Mouse (Mus musculus): ENCODE measurements around the gene Olfr1113. TPM values are rescaled to one million over a fixed set of nuclear protein-coding genes. Genes with fewer than 3 reads are reported as not detected.
"Not testable (repeated sequence)": the region's sequence is repeated elsewhere in the genome, so short reads cannot be mapped to it uniquely, and the experiment has no call there.

Olfr1113 gene
- polyA plus RNA-seq (2015; fragmentation: Nextera tagmentation; extraction: Ambion mirVana), result not detected in 2 replicates

GRCm38 (mm10) chr2:87208670-87209069 is at the start of gene Olfr1113:
Gene Olfr1113 (plus strand): TSS chr2:87208970.
- H3K9me3 ChIP-seq, result no peaks in the 10 kb centered on the region
- H3K36me3 ChIP-seq, result no peaks in the 10 kb centered on the region
- no peak within 1 kb of the TSS for H3K27ac ChIP-seq
- WGBS, result 81% methylated on average over 2 of the region's 2 CpGs
- H3K4me2 ChIP-seq, result no peak within 1 kb of the TSS
- H3K4me3 ChIP-seq, result no peak within 1 kb of the TSS
- no peak for ATAC-seq (ENCODE audit: insufficient number of reproducible peaks, low FRiP score, low TSS enrichment, low read depth)
- H3K9ac ChIP-seq, result no peak within 1 kb of the TSS
- no peaks in the 10 kb centered on the region for H3K4me1 ChIP-seq
- no peaks in the 10 kb centered on the region for H3K27me3 ChIP-seq

GRCm38 (mm10) chr2:87167731-87168130 is 41.0 kb upstream of the Olfr1113 start:
- ATAC-seq (ENCODE audit: insufficient number of reproducible peaks, low FRiP score, low TSS enrichment, low read depth); H3K9me3 ChIP-seq; H3K4me3 ChIP-seq; H3K27ac ChIP-seq; H3K9ac ChIP-seq; H3K4me2 ChIP-seq; H3K4me1 ChIP-seq; H3K36me3 ChIP-seq; H3K27me3 ChIP-seq: not testable (repeated sequence)
- 74% methylated on average over 2 of the region's 2 CpGs for WGBS

DNA sequence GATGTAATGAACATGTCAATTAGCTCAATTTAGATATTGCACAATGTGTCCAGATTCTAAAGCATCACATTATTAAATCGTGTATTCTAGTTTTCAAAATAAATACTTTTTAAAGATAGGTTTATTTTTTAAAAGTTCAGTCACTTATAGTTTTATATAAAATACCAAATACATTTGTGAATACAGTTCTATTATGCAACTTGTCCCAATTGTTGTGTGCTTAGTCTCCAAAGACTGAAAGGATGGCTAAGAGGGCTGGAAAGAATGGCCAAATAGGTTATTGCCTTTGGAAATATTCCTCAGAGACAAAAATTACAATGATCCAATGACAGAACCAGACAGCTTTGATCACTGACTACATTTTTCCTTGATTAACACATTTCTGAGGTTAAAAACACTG is 21.3 kb upstream of the Olfr1113 start, which contains the start of gene Olfr1112:
Gene Olfr1112 (plus strand): TSS at position 301 of the 400 bp plus-strand sequence.
- H3K9ac ChIP-seq, result no peak within 1 kb of the TSS
- WGBS, result 82% methylated on average over 1 of the region's 1 CpGs
- H3K27ac ChIP-seq, result no peak within 1 kb of the TSS

DNA sequence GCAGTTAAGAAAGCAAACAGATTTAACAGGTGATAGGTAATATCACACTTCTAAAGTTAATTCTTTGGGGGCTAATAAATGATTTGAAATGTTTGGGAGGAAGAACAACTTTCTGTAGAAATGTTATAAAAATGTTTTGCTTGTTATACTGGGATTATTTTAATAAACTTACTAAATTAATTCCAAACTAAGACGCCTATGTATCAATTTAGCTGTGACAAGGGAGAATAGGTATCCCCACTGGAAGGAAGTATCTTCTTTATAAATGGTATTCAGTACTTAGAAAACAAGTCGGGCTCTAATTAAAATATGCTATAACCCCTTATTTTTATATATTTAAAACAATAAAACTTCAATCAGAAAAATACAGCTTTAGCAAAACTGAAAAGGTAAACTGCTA is 38.9 kb downstream of the Olfr1113 start, which contains the start of gene Olfr1115:
Gene Olfr1115 (plus strand): TSS at position 301 of the 400 bp plus-strand sequence.
- no peaks in the 10 kb centered on the region for H3K9me3 ChIP-seq
- no peak within 1 kb of the TSS for H3K4me2 ChIP-seq
- no peak within 1 kb of the TSS for H3K27ac ChIP-seq
- H3K27me3 ChIP-seq, result no peaks in the 10 kb centered on the region
- H3K4me3 ChIP-seq, result no peak within 1 kb of the TSS
- WGBS, result 83% methylated on average over 2 of the region's 2 CpGs
- no peak within 1 kb of the TSS for H3K9ac ChIP-seq
- no peak for ATAC-seq (ENCODE audit: insufficient number of reproducible peaks, low FRiP score, low TSS enrichment, low read depth)
- no peaks in the 10 kb centered on the region for H3K4me1 ChIP-seq
- H3K36me3 ChIP-seq, result no peaks in the 10 kb centered on the region

More for the DNA sequence above, 21.3 kb upstream of the Olfr1113 start, which contains the start of gene Olfr1112:
- no peak for ATAC-seq (ENCODE audit: insufficient number of reproducible peaks, low FRiP score, low TSS enrichment, low read depth)
- no peaks in the 10 kb centered on the region for H3K36me3 ChIP-seq
- H3K4me1 ChIP-seq, result no peaks in the 10 kb centered on the region
- no peaks in the 10 kb centered on the region for H3K27me3 ChIP-seq
- no peaks in the 10 kb centered on the region for H3K9me3 ChIP-seq
- H3K4me2 ChIP-seq, result no peak within 1 kb of the TSS
- no peak within 1 kb of the TSS for H3K4me3 ChIP-seq

Small RNAs within 50 kb of the gene (microRNA-seq; reads per million reads assigned to microRNA genes)
- gene Gm27438, result not detected

Other genes with a start within 250 kb of the Olfr1113 start
- not detected in 2 replicates for gene Olfr1099, start 248.3 kb upstream of the Olfr1113 start, polyA plus RNA-seq (2015; fragmentation: Nextera tagmentation; extraction: Ambion mirVana)
- gene Olfr1100, start 229.0 kb upstream of the Olfr1113 start, polyA plus RNA-seq (2015; fragmentation: Nextera tagmentation; extraction: Ambion mirVana), result not detected in 2 replicates
- gene Olfr1101, start 217.7 kb upstream of the Olfr1113 start, polyA plus RNA-seq (2015; fragmentation: Nextera tagmentation; extraction: Ambion mirVana), result not detected in 2 replicates
- gene Olfr1102, start 210.6 kb upstream of the Olfr1113 start, polyA plus RNA-seq (2015; fragmentation: Nextera tagmentation; extraction: Ambion mirVana), result not detected in 2 replicates
- gene Olfr1104, start 181.9 kb upstream of the Olfr1113 start, polyA plus RNA-seq (2015; fragmentation: Nextera tagmentation; extraction: Ambion mirVana), result not detected in 2 replicates
- gene Olfr1105, start 172.4 kb upstream of the Olfr1113 start, polyA plus RNA-seq (2015; fragmentation: Nextera tagmentation; extraction: Ambion mirVana), result not detected in 2 replicates
- gene Olfr1106, start 156.7 kb upstream of the Olfr1113 start, polyA plus RNA-seq (2015; fragmentation: Nextera tagmentation; extraction: Ambion mirVana), result not detected in 2 replicates
- not detected in 2 replicates for gene Olfr1107, start 133.2 kb upstream of the Olfr1113 start, polyA plus RNA-seq (2015; fragmentation: Nextera tagmentation; extraction: Ambion mirVana)
- not detected in 2 replicates for gene Olfr1109, start 113.0 kb upstream of the Olfr1113 start, polyA plus RNA-seq (2015; fragmentation: Nextera tagmentation; extraction: Ambion mirVana)
- gene Olfr259, start 94.4 kb upstream of the Olfr1113 start, polyA plus RNA-seq (2015; fragmentation: Nextera tagmentation; extraction: Ambion mirVana), result not detected in 2 replicates
- gene Olfr1110, start 68.7 kb upstream of the Olfr1113 start, polyA plus RNA-seq (2015; fragmentation: Nextera tagmentation; extraction: Ambion mirVana), result not detected in 2 replicates
- not detected in 2 replicates for gene Olfr1111, start 56.3 kb upstream of the Olfr1113 start, polyA plus RNA-seq (2015; fragmentation: Nextera tagmentation; extraction: Ambion mirVana)
- not detected in 2 replicates for gene Olfr1112, start 21.2 kb upstream of the Olfr1113 start, polyA plus RNA-seq (2015; fragmentation: Nextera tagmentation; extraction: Ambion mirVana)
- gene Olfr1115, start 39.0 kb downstream of the Olfr1113 start, polyA plus RNA-seq (2015; fragmentation: Nextera tagmentation; extraction: Ambion mirVana), result not detected in 2 replicates
- not detected in 2 replicates for gene Olfr1116, start 58.6 kb downstream of the Olfr1113 start, polyA plus RNA-seq (2015; fragmentation: Nextera tagmentation; extraction: Ambion mirVana)
- not detected in 2 replicates for gene Olfr1118, start 98.6 kb downstream of the Olfr1113 start, polyA plus RNA-seq (2015; fragmentation: Nextera tagmentation; extraction: Ambion mirVana)
- gene Olfr1120, start 145.8 kb downstream of the Olfr1113 start, polyA plus RNA-seq (2015; fragmentation: Nextera tagmentation; extraction: Ambion mirVana), result not detected in 2 replicates
- gene Olfr1121, start 160.9 kb downstream of the Olfr1113 start, polyA plus RNA-seq (2015; fragmentation: Nextera tagmentation; extraction: Ambion mirVana), result not detected in 2 replicates
- not detected in 2 replicates for gene Olfr1122, start 176.9 kb downstream of the Olfr1113 start, polyA plus RNA-seq (2015; fragmentation: Nextera tagmentation; extraction: Ambion mirVana)
- gene Olfr1123, start 207.7 kb downstream of the Olfr1113 start, polyA plus RNA-seq (2015; fragmentation: Nextera tagmentation; extraction: Ambion mirVana), result not detected in 2 replicates
- not detected in 2 replicates for gene Olfr1124, start 221.3 kb downstream of the Olfr1113 start, polyA plus RNA-seq (2015; fragmentation: Nextera tagmentation; extraction: Ambion mirVana)
- not detected in 2 replicates for gene Olfr1126, start 245.0 kb downstream of the Olfr1113 start, polyA plus RNA-seq (2015; fragmentation: Nextera tagmentation; extraction: Ambion mirVana)